Mouse (Mus musculus): ENCODE measurements around the gene Ttc5.

DNA sequence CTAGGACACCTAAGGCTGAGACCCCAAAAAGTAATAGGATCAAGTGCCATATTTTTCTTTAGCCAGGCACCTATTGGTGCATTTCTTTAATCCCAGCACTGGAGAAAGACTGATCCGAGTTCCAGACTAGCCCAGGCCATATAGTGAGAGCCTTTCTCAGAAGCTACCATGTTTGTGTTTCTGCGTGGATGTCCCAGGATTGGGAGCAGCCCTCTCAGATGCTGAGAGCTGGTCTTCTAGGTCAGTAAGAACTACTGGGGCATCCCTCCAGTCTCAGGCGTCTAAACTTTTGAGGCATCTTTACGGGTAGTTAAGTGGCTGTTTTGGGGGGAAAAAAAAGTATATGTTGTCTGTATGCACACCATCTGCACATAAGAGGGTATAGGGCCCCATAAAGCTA lies 10.6 kb upstream of the Ttc5 start:
- no peak for TF ChIP-seq CTCF (IDR thresholded peaks at IDR 0.05; ENCODE audit: low read depth)
- no peak for TF ChIP-seq EP300 (IDR thresholded peaks at IDR 0.05; ENCODE audit: low read depth)

All from heart, postnatal 0 days (tissue).